Mouse (Mus musculus) stomach, postnatal 0 days (tissue): ENCODE data around the gene Abca17.

Experiments used
- CTCF ChIP-seq: IDR thresholded peaks from 2 replicates; pipeline ENCODE4 v1.5.1; 2016; ENCODE audit warnings: antibody characterized with exemption, low read depth, mild to moderate bottlenecking, moderate library complexity
- EP300 ChIP-seq: optimal IDR thresholded peaks from 2 replicates; pipeline ENCODE3; 2016; ENCODE audit warnings: antibody characterized with exemption

DNA sequence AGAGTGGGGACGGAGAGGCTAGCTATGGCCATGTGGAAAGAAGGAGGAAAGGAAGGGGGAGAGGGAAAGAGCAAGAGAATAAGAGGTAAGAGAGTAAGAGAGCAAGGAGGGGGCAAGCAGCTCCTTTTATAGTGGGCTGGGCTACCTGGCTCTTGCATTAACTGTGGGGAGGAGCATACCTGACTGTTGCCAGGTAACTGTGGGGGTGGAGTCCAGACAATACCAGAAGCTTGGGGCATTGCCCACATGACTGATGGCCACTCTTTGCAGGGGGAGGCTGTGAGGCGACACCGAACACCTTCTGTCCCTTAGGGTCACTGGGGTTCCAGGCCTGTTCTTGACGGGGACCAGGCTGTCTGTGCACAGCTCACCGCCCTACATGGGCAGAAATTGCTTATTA is 37.8 kb upstream of the Abca17 start:
- TF ChIP-seq CTCF (no peak), EP300 (no peak)
